Mouse (Mus musculus) c-Kit-positive CD71-negative TER-119-negative erythroid progenitor cells, embryonic 14.5 days (primary cell): ENCODE results near the gene Hrc.
"Not testable (repeated sequence)": the region's sequence is repeated elsewhere in the genome, so short reads cannot be mapped to it uniquely, and the experiment has no call there.

Experiments
- DNase-seq: peaks from one replicate; pipeline ENCODE4 v3.0.0-alpha.2; 2013; ENCODE audit warnings: low read depth

Gene Hrc

DNA sequence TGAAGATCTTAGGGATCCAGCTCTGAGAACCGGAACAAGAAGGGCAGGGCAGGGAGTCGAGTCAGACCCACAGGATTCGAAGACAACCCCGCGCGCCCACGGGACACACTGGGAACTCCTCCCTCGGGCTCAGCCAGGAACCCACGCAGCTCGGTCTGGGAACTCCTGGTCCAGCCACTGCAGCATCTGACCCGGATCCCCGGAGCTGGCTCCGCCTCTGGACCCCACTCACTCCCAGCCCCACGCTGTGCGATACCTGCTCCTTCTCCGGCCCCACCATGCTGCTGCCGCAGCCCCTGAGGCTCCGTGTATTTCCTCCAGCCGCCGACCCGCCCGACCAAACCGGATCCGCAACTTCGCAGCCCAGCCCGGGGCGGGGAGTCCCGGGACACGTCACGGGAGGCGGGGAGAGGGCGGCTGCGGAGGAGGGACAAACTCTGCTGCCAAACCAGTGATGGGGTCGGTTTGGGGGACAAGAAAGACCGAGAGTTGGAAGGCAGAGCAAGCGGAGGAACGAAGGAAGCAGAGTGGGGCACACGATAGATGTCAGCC, 1.6 kb upstream of the Hrc start, which contains the start of gene Trpm4:
Gene Trpm4, minus strand, starts transcription at position 350 of the 552 bp plus-strand sequence.
- DNase-seq = no peak

DNA sequence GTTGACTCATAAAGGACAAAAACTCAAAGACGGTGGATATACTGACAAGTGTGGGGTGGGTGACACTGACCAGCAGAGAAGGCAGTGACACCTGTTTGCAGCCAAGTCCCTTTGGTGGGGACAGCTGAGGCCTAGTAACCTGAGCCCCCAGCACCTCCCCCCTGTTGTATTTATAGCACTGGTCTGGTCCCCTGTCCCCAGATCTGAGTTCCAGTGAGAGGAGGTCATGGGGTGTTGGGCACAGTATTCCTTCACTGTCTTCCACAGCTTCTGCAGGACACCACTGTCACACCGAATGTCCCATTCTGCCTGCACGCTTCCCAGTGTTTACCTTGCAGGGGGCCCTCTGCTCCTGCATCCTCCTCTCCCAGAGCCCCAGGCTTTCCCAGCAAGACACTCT, 485 bp upstream of the Hrc start:
- DNase-seq = no peak

DNA sequence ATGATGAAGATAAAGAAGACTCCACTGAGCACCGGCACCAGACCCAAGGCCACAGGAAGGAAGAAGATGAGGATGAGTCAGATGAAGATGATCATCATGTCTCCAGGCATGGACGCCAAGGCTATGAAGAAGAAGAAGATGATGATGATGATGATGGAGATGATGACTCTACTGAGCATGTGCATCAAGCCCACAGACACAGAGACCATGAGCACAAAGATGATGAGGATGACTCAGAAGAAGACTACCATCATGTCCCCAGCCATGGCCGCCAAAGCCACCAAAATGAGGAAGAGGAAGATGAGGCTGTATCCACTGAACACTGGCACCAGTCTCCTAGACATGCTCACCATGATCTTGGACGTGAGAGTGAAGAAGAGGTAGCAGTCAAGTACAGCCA, 1.2 kb downstream of the Hrc start:
- DNase-seq = no peak

DNA sequence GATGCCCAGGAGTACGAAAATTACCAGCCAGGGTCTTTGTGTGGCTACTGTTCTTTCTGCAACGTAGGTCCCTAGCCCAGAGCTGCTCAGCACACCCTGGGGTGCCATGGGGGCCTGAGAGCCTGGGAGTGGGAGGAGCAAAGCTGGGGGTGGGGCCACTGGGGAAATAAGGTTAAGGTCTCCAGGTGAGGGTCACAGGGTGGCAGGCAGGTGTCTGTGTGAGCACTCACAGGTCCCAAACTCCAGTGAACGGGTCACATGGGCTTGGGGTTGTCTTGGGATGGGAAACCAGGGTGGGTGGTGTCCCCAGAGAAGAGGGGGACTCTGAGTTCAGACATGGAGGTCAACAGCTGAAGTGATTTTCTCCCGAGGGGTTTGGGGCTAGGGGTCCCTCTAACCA, 2.4 kb downstream of the Hrc start:
- DNase-seq = no peak

DNA sequence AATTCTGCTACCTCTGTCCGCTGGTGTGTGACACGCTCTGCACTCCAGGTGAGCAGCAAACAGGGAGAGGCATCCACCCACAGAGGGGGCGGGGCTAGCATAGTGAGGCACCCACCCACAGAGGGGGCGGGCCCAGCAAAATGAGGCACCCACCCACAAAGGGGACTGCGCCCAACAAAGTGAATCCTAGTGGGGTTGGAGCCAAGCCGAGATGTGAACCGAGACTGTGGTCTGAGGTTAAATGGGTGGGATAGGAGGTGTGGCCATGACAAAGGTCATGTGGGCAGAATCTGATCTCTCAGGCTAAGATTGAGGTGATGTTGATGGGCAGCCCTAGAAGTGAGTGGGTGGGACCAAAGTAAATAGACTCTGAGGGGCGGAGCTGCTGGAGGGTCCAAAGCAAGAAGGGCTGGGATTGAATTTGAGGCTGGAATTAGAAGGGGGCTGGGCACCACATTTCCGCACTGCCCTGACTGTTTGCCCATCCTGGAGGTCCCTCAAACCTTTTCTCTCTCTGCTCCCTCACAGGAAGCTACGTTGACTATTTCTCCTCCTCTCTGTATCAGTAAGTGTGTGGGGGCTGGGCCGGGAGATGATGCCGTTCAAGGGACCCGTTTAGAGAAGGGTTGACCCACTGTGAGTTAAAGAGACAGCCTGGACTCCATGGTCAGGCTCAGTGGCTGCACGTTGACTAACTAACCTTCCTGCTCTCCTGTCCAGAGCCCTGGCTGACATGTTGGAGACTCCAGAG, 3.2 kb downstream of the Hrc start:
- DNase-seq = no peak

DNA sequence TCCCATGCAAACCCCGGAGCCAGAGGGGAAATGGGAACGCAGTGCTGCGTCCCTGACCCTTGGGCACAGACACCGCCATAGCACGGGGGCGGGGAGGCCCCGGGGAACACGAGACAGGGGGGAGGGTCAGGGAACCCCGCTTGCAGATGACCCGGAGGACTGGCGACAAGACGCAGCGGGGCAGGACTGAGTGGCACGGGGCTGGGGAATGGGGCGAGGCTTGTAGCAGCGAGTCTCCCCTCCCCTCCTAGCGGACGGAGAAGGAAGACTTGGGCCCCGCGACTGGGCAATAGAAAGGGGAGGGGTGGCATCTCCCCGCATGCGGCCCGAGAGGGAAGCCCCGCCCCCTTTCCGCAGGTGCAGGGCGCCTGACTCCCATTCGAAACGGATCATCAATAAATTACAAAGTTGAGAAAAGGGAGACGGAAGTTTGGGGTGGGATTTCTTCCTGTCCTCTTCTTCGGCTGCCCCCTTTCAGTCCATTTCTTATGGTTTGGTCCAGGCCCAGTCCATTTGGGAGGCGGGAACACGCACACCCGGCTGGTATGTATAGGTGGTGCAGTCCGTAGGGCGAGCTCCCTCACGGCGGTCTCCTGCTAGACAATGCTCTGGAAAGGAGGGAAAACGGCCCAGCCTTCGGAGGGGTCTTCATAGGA, 4.4 kb downstream of the Hrc start:
- no peak for DNase-seq

DNA sequence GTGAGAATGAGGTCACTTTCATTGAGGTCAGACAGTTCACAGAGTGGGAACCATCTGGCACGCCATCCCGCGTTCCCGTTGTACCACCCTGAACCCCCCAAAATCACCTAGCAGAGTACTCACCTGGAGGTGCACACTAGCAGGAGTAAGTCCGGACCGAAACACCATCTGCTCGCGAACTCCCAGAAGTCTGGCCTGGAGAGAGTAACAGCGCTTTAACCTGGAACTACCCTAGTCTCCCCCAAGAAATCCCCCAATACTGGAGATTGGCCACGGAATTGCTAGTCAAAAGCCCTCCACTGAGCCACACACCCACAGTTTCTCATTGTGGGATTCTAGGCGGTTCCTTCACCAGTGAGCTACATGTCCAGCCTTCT, 5.0 kb downstream of the Hrc start:
- DNase-seq = no peak

DNA sequence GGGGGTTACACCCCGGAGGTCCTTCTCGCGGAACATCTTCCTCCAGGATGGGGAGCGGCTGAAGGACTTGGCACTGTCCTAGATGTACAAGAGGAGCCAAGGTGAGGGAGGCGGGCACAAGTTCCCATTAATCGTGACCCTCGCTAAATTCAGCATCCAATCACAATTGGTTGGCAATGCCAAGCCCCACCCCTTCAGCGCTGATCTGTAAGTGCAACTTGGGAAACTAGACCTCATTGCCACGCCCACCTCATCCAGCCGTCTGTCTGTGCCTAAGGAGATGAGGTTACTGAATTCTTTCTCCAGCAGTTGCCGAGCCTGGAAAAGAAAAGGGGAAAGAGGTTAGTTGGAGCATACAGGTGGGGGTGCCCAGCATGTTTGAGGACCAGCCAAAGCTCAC, 5.6 kb downstream of the Hrc start:
- no peak for DNase-seq

DNA sequence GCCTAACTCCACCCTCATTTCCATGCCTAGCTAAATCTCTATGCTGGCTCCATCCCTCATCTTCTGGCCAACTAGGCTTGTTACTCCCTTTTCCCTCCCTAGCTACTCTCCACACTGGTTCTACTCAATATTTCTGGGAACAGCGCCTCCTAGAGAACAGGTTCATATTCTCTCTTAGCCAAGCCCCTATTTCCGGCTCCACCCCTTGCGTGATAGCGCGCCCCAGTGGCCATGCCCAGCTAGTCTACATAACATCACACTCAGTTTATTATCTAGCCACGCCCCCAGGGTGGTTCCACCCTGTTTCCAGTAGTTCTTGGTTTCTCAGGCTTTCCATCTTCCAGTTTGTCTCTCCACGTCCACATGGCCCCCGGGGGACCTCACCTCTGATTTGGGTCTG, 6.2 kb downstream of the Hrc start:
- peak; percentile 95 for DNase-seq

DNA sequence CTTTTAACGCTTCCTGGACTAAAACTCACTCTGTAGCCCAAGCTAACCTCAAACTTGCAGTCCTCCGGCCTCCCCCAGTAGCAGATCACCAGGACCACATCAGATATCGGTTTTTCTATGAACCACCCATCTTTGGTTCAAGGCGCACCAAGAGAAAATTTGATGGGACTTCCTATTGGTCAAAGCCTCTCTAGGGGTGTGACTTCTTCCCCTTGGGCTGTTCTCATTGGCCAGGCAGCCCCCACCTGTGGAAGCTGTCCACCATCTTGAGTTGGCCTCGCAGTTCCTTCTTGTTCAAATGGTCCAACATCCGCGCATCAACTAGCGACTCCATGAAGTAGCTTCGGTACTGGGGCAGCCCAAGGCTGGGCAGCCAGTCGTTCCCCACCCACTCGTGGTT, 7.0 kb downstream of the Hrc start:
- no peak for DNase-seq

DNA sequence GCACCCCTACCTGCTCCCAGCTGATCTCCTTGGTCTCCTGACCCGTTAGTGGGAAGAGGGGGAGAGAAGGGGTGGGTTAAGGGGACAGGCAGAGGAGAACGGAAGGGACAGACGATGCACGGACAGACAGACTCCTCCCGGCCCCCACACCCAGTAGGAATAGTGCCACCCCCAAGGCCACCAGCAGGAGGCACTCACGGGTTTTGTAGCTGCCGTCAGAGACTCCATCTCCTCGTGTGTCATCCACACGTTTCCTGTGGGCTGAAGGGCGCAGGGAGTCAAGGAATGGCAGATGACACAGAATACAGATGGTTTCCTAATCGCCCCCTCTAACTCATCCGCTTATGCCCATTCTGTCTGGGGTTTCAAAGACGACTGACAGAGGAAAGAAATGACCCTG, 8.5 kb downstream of the Hrc start:
- DNase-seq = no peak

DNA sequence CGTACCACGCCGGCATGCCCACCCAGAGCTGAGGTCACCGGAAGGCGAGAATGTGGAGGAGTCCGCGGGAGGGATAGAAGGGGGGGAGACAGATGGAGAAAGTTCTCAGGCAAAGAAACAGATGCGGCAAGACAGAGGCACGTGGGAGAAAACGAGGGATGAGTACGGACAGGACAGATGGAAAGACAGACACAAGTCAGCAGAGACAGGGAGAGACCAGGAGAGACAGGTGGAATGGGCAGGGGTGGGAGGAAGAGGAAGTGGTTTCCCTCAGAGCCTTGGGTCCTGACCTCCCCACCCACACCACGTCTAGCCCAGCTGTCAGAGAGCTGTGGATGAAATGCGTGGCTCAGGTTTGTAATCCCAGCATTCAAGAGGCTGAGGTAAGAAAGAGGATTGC, 11.8 kb downstream of the Hrc start:
- DNase-seq = no peak

DNA sequence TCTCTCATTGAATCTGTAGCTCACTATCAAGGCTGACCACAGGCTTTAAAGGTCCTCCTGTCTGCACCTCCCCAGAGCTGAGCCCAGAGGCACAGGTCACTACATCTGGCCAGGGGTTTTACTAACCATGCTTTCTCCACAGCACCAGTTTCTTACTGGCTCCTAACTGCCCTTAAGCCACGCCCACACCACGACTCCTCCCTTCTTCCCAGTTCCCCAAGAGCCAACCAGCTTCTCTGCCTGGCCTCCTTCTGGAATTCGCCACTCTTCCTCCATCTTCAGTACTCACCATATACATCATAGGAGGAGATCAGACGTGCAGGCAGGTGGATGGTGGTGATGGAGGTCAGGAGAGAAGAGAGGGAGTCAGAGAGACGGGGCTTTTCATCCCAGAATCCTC, 18.0 kb downstream of the Hrc start:
- no peak for DNase-seq

DNA sequence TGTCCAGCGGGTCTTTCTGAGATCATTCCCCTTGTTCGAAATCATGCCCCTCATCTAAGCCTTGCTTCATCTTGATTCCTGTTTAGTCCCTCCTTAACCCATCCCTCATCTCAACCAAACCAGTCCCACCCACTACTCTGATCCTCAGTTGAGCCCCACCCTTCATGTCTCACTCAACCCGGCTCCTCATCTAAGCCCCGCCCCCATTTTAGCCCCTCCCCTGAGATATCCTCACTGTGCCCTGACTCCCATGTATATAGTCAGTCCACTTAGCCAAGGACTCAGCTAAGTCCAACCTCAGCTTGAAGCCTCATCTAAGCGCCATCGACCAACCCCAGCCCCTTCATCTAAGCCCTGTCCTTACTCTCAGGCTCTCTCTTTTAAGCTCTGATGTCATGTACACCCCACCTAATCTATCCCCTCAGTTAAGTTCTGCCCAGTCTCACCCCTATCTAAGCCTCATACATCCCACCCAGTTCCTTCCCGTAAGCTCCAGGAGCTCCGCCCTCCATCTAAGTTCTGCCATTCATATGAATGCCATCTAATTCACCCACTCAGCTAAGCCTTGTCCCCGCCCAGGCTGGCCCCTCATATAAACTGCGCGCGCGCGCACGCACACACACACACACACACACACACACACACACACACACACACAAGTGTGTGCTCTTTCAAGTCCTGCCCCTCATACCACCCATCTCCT, 20.4 kb downstream of the Hrc start:
- DNase-seq = no peak

DNA sequence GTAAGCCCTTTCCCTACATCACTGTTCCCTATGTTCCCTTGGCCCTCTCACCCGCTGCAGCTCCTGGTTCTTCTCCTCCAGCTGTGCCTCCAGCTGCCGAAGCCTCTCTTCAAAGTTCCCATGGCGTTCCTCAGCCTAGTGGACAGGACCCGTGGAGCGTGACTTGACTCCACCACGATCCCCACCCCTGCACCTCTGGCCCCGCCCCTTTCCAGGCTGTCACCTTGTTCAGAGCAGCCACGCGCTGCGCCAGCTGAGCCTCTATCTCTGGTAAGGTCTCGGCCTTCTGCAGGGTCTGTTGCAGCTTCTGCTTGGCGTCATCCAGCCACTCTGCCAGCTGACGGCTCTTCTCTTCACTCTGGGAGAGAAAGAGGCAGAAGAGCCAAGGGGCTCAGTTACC, 21.0 kb downstream of the Hrc start:
- no peak for DNase-seq

DNA sequence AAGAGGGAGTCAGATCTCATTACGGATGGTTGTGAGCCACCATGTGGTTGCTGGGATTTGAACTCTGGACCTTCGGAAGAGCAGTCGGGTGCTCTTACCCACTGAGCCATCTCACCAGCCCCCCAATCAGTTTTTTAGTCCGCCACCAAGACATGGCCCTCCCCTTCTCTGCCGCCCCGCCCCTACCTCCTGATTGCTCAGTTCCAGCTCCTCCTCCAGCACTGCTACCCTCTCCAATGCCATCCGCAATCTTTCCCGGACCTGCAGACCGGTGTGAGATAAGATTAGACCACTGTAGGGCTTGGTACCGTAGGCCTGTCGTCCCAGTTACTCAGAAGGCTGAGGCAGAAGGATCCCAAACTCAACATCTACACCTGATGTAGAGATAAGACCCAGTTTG, 24.0 kb downstream of the Hrc start:
- not testable (repeated sequence) for DNase-seq

DNA sequence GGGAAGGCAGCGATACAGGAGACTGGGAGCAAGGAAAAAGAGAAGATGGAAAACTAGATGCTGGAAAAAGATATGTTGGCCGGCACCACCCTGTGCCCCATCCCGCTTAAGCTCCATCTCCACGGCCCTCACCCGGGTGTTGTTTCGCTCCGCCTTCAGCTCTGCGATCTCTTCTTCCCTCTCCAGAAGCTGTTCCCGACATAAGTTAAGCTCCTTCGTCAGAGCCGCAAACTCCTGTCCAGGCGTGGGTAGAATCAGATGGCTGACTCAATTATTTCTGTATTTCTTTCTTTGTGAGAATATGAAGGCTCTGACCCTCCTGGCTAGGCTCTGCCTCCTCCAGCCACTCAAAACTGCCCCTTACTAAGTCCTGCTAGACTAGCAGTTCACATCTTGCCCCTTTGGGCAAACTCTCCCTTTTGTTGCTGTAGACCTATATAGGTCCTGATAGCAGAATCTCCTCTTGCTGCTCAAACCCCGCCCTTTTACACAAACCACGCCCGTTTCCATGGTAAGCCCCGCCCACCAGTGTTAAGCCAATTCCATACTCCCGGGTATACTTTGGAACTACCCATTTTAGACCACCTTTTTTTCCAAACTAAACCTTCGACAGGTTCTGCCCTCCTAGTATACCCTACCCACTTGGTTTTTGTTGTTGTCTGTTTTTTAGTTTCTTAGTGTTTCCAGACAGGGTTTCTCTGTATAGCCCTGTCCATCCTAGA, 25.5 kb downstream of the Hrc start:
- no peak for DNase-seq

DNA sequence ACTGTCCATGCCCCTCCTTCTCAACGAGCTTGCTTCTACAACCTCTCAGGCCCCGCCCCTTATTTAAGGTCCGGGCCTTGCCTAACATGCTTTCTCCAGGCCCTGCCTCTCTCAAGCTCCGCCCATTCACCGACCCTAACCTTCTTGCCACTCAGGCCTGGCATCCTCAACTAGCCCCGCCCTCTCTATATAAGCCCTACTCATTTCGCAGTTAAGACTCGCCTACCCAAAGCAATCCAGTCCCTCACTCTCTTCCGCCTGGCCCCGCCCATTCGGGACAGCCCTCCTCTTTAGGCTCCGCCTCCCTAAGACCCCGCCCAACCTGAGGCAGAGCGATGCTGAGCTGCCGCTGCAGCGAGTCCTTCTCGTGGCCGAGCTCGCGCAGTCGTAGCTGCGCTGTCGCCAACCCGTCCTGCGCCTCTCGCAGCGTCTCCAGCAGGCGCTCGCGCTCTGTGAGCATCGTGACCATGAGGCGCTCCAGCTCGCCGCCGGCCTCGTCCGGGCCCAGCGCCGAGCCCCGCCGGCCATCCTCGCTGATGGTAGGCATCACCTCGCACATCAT, 26.2 kb downstream of the Hrc start:
- peak; percentile 86 for DNase-seq

DNA sequence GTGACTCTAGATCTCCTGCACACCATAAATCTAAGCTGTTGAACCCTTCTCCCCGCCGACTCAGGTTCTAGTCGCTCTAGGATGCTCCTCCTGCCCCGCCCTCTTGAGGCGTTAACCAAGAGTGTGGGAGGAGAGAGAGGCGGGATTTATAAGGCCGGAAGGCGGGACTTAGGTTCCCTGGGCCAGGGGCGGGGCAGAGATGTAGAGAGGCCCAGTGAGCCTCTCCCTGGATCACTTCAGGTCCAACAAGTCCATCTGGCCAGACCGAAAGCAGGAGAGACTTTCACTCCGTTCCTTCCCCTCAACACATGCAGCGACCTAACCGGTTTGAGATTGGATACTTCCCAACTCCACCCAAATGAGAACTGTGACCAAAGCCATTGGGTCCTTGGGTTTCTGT, 27.7 kb downstream of the Hrc start:
- DNase-seq = peak; percentile 69

DNA sequence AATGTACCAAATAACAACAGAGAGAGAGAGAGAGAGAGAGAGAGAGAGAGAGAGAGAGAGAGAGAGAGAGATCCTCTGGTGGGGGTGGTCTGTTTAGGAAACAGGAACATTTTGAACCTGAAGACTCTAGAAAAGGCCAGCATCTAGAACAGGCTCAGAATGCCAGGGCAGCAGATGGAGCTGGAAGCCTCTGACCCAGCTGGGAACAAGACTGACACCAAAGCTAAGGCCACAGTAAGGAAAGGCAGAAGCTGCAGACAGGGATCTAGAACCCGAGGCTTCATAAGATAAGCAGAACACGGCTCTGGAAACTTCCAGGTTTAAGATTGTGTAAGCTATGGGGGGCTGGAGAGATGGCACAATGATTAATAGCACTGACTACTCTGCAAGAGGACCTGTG, 28.9 kb downstream of the Hrc start:
- DNase-seq = no peak

DNA sequence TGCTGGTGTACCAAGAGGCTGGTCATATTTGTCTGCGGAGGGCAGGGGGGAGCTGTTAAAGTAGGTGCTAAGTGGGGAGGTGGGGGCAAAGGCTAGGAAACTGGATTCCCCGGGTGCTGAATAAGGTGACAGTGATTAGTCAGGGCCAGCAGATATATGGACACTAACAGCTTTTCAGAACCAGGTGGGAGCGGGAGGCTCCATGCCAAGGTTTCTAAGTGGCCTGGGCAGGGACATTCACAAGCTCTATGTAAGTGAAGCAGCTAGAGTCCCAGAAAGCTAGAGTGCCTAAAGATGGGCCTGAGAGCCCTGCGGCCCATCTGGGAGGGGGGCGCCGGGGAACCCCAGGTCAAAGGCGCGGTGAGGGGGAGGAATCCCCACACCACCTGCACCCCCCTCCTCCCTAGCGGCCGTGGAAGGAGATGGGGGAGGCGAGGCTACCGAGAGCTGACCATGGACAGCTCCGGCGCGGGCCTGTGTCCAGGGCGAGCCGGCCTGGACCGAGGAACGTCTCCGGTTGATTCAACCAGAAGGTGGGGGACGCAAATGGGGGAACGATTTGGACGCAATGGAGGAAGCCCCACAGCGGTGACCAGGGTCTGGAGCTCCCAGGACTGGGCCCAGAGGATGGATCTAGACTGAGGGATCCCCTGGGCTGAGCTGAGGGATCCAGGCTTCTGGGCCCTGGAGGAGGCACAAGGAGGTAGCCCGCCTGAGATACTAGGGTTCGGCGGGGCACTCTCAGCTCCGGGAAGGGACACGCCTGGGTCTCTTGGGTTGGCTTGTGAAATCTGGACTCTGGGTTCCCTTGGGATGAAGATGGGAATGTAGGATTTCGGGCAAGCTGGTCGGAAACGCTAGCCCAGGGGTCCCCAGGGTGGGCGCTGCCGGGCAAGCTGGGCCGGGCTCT, 30.9 kb downstream of the Hrc start:
- DNase-seq = no peak
